Mouse (Mus musculus): Measurements from ENCODE around the gene Opcml.

DNA sequence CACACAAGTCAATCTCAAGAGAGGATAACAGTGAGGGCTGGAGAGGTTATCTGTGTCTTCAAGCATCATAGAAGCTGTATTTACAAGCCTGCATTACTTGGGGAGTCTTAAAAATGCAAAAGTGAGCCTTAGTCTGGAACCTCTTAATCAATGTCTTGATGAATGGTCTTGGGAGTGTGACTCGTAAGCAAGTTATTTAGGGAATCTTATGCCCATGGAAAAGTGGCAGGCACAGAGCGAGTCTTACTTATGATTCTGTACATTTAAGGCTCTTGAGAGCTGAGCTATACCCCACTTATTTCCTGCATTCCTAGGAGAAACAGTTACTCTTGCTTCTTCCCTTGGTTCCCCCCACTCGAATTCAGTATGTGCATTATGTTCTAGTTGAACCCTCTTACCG is 1119.2 kb downstream of the Opcml start:
- no peak for TF ChIP-seq POLR2AphosphoS2 (IDR thresholded peaks at IDR 0.05; ENCODE audit: insufficient read length, low read depth)
- no peak for TF ChIP-seq E2F4 (IDR thresholded peaks at IDR 0.05; ENCODE audit: insufficient read depth)
- no peak for TF ChIP-seq USF1 (IDR thresholded peaks at IDR 0.05; ENCODE audit: low read depth)
- no peak for TF ChIP-seq CEBPB (IDR thresholded peaks at IDR 0.05; ENCODE audit: insufficient read depth, poor library complexity, severe bottlenecking)
- TF ChIP-seq POLR2A (IDR thresholded peaks at IDR 0.05; ENCODE audit: insufficient read length, low read depth) = no peak
- no peak for TF ChIP-seq MAX (IDR thresholded peaks at IDR 0.05; ENCODE audit: low read depth)
- TF ChIP-seq TCF12 (IDR thresholded peaks at IDR 0.05; ENCODE audit: insufficient read depth, poor library complexity, severe bottlenecking) = no peak
- no peak for TF ChIP-seq TCF3 (IDR thresholded peaks at IDR 0.05; ENCODE audit: insufficient read length, low read depth)
- TF ChIP-seq MYOG (IDR thresholded peaks at IDR 0.05; ENCODE audit: control insufficient read depth in 1 of 3, insufficient read depth in 1 of 3, insufficient read length in 2 of 3, low read depth in 2 of 3) = no peak
- no peak for TF ChIP-seq MYOD1 (IDR thresholded peaks at IDR 0.05; ENCODE audit: control insufficient read depth in 1 of 3, insufficient read length in 2 of 3, low read depth in 2 of 3)
- TF ChIP-seq REST (IDR thresholded peaks at IDR 0.05; ENCODE audit: insufficient read depth, insufficient read length) = no peak
- no peak for TF ChIP-seq SRF (IDR thresholded peaks at IDR 0.05; ENCODE audit: control insufficient read depth, insufficient read length, low read depth)
